Mouse (Mus musculus) cerebellum, adult 2 months (tissue): ENCODE measurements at regions not wholly inside any gene's neighbourhood (a gene's known extent, or its start where the extent isn't known, plus 50 kb on each side); places are given as distances from the start of the nearest gene placed in this dataset.

Source experiments
- DNase-seq, 2 experiments: peaks; one replicate each; pipeline ENCODE4 v3.0.0; 2021
- H3K27ac ChIP-seq: fragments of 200-500 bp; 2 replicates; pipeline ENCODE4 v1.5.1; 2012; ENCODE audit warnings: low read length, control low read depth, inconsistent platforms; ENCODE audit not compliant: insufficient read depth
- H3K27me3 ChIP-seq: fragments of 200-500 bp; 2 replicates; pipeline ENCODE4 v1.6.1; 2012; ENCODE audit warnings: inconsistent platforms, mild to moderate bottlenecking, low read length, moderate library complexity; ENCODE audit not compliant: control insufficient read depth, insufficient read depth
- H3K4me1 ChIP-seq: fragments of 200-500 bp; 2 replicates; pipeline ENCODE4 v1.6.1; 2011; ENCODE audit warnings: low read length; ENCODE audit not compliant: control insufficient read depth, insufficient read depth
- H3K4me3 ChIP-seq: fragments of 200-500 bp; replicated peaks from 2 replicates; pipeline ENCODE3; 2011; ENCODE audit warnings: mild to moderate bottlenecking, low read depth, low read length, control low read depth; ENCODE audit not compliant: insufficient read depth
- CTCF ChIP-seq: fragments of 200-500 bp; IDR thresholded peaks from 2 replicates; pipeline ENCODE4 v1.5.1; 2011; ENCODE audit warnings: low read depth, mild to moderate bottlenecking, control low read depth, low read length, moderate library complexity, borderline replicate concordance; ENCODE audit not compliant: insufficient read depth
- POLR2A ChIP-seq: fragments of 200-500 bp; IDR thresholded peaks from 2 replicates; pipeline ENCODE4 v1.6.1; 2011; ENCODE audit warnings: low read length, control low read depth, borderline replicate concordance; ENCODE audit not compliant: insufficient read depth
- WGBS: fragments of 180-500 bp; shearing (Covaris S2); methylation state at CpG from one replicate; pipeline ENCODE4 v1.1.7; 2018; 5-methylcytosine and 5-hydroxymethylcytosine counted together

GRCm38 (mm10) chr1:72929774-72930173 is 55.1 kb upstream of the Igfbp5 start:
- H3K27me3 ChIP-seq: no peaks in the 10 kb centered on the region
- DNase-seq: no peak
- no peak overlapping the region for H3K4me3 ChIP-seq
- TF ChIP-seq CTCF (no peak), POLR2A (no peak)
- H3K4me1 ChIP-seq: no peaks in the 10 kb centered on the region
- 73% methylated on average over 4 of the region's 4 CpGs for WGBS
- no peak overlapping the region for H3K27ac ChIP-seq
